Mouse (Mus musculus) C2C12 (cell line): Measurements from ENCODE around the gene Calhm2.

Source experiments
- CTCF ChIP-seq: IDR thresholded peaks from one replicate; pipeline ENCODE4 v1.5.1; 2011; ENCODE audit not compliant: control insufficient read depth, insufficient read depth, insufficient read length
- MYOG ChIP-seq: IDR thresholded peaks from one replicate; pipeline ENCODE4 v1.6.1; 2011; ENCODE audit not compliant: control insufficient read depth, insufficient read length; ENCODE audit errors: extremely low read depth
- USF1 ChIP-seq: IDR thresholded peaks from one replicate; pipeline ENCODE4 v1.6.1; 2011; ENCODE audit warnings: low read depth, mild to moderate bottlenecking, control low read depth, moderate library complexity

- no peak for TF ChIP-seq CTCF
- TF ChIP-seq USF1, result no peak
- no peak for TF ChIP-seq MYOG
These were observed 4.9 kb downstream of the Calhm2 start for GRCm38 (mm10) chr19:47133161-47133560.
